14 mouse cellular contexts compared by ENCODE assay signal in the genomic region with DNA sequence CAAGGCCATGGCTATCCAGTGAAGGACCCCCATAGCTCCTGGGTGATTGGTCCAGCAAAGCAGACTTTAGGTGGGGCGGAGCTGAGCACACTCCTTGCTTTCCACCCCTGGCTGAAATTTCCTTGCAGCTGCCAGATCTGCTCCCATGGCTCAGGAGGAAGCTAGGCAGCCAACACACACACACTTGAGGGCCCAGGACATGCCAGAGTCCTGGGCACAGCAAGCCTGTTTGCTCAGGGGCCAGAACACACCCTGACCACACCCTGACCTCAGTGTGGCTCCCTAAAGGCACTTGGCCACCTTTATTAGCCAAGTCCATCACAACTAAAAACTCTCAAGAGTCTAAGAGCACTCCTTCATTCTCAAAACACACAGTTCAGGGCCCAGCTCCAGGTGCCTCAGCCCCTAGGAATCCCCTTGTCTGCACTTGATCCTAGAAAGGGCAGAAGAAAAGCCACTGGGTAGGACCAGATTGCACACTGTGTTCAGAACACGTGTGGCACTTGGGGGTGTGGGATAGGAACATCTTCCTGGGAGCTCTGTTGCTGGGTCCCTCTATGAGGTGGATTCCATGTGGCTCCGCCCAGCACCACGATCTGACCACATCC. TPM values are rescaled to one million over a fixed set of nuclear protein-coding genes. Genes with fewer than 3 reads are reported as not detected.
A peak's percentile ranks its signal among the peaks of the same experiment; 100 is the strongest.
DNase-seq lines count a peak whose midpoint lies in the region; ATAC-seq lines count a peak whose summit lies in the region.
"Had no signal": no experiment of that assay in that cellular context is flagged by ENCODE, and none has a peak within 500 bp of the region (broad histone marks: within the 10 kb centered on the region; RNA-seq: fewer than 3 reads in every experiment).

No protein-coding gene starts in this region.

- no peak overlapping the region for H3K4me3 ChIP-seq in kidney, embryonic 14.5 days (ENCODE audit: low read length)
- H3K4me3 ChIP-seq in embryonic facial prominence, embryonic 14.5 days (ENCODE audit: low read depth, low read length): no peak overlapping the region
- H3K4me3 ChIP-seq: erythroblast, embryonic 14.5 days; hindbrain, embryonic 10.5 days; midbrain, embryonic 12.5 days had no signal

- ATAC-seq in kidney, embryonic 14.5 days (ENCODE audit: low FRiP score, low TSS enrichment): no peak
- peak; percentile 15; the same call in 1 of the 2 replicates for ATAC-seq in embryonic facial prominence, embryonic 14.5 days (ENCODE audit: low read depth)
- ATAC-seq: activated CD4-positive, CD25-positive, alpha-beta regulatory T cell, adult 4 months had no signal

- no peak overlapping the region for H3K27ac ChIP-seq in kidney, embryonic 14.5 days (ENCODE audit: low read depth, low read length)
- H3K27ac ChIP-seq in embryonic facial prominence, embryonic 14.5 days (replicated peaks; ENCODE audit: low read depth, low read length): peak overlapping the region; percentile 39; the same call in 1 of the 2 replicates
- H3K27ac ChIP-seq: midbrain, embryonic 12.5 days had no signal

- no peak overlapping the region for H3K4me2 ChIP-seq in kidney, embryonic 14.5 days (replicated peaks; ENCODE audit: low read depth, low read length)
- H3K4me2 ChIP-seq in embryonic facial prominence, embryonic 14.5 days (ENCODE audit: low read depth, low read length): no peak overlapping the region
- H3K4me2 ChIP-seq: midbrain, embryonic 12.5 days had no signal

- no peaks in the 10 kb centered on the region for H3K36me3 ChIP-seq in kidney, embryonic 14.5 days (ENCODE audit: control insufficient read depth, insufficient read depth, low read length)
- H3K36me3 ChIP-seq in embryonic facial prominence, embryonic 14.5 days (ENCODE audit: control insufficient read depth, insufficient read depth, low read length): no peaks in the 10 kb centered on the region
- H3K36me3 ChIP-seq: hindbrain, embryonic 10.5 days; midbrain, embryonic 12.5 days had no signal

- H3K27me3 ChIP-seq in kidney, embryonic 14.5 days (ENCODE audit: control insufficient read depth, insufficient read depth, low read length): no peaks in the 10 kb centered on the region
- H3K27me3 ChIP-seq in embryonic facial prominence, embryonic 14.5 days (replicated peaks; ENCODE audit: control insufficient read depth, insufficient read depth, low read length): no peaks in the 10 kb centered on the region
- H3K27me3 ChIP-seq: midbrain, embryonic 12.5 days had no signal

- H3K9ac ChIP-seq in kidney, embryonic 14.5 days (ENCODE audit: low read depth, low read length): 0 out of 2 replicates have a peak overlapping the region, but pooled peaks have one; percentile 1
- no peak overlapping the region for H3K9ac ChIP-seq in embryonic facial prominence, embryonic 14.5 days (ENCODE audit: low read depth, low read length)
- H3K9ac ChIP-seq: midbrain, embryonic 12.5 days had no signal

- DNase-seq in kidney, postnatal 14 days: no peak
- DNase-seq in embryonic facial prominence, embryonic 14.5 days (ENCODE audit: low spot score): no peak
- DNase-seq in gastrocnemius, postnatal 14 days: peak; percentile 35
- DNase-seq in lung, postnatal 36 days: peak; percentile 90
- DNase-seq in cerebellum, postnatal 10 days: no peak
- DNase-seq in B cell, adult 2 months: no peak
- DNase-seq: kidney, adult 8-10 months; layer of hippocampus, postnatal 36 days; thymus, postnatal 14 days had no signal

- WGBS in kidney, embryonic 14.5 days: 79% methylated on average over 4 of the region's 4 CpGs
- 82% methylated on average over 4 of the region's 4 CpGs for WGBS in embryonic facial prominence, embryonic 14.5 days

- intact Hi-C loops in gastrocnemius, postnatal 14 days (cut with DNase I; ENCODE audit: low total_unique reads): no loop called here

- peaks cover 15% of the 10 kb centered on the region for H3K4me1 ChIP-seq in kidney, embryonic 14.5 days (ENCODE audit: control insufficient read depth, insufficient read depth, low read length)
- H3K4me1 ChIP-seq in embryonic facial prominence, embryonic 14.5 days (ENCODE audit: control insufficient read depth, insufficient read depth, low read length): peaks cover 17% of the 10 kb centered on the region

- H3K9me3 ChIP-seq in kidney, embryonic 14.5 days (ENCODE audit: control insufficient read depth, low read length): no peaks in the 10 kb centered on the region
- no peaks in the 10 kb centered on the region for H3K9me3 ChIP-seq in embryonic facial prominence, embryonic 14.5 days (ENCODE audit: control insufficient read depth, low read length)
- H3K9me3 ChIP-seq: hindbrain, embryonic 10.5 days; midbrain, embryonic 12.5 days had no signal

RNA-seq across cellular contexts. Expression of a gene that starts 41.7 kb away (rescaled TPM):
- polyA plus RNA-seq in kidney, embryonic 14.5 days (2014; fragmentation: Nextera tagmentation; extraction: Ambion mirVana): 16.8 and 17.3 TPM in 2 replicates
- 25.1 and 27.8 TPM in 2 replicates for polyA plus RNA-seq in embryonic facial prominence, embryonic 14.5 days (2014; fragmentation: Nextera tagmentation; extraction: Ambion mirVana)
- total RNA-seq in gastrocnemius, postnatal 14 days (2021): 10 to 100 TPM; 18.1 to 18.6 TPM

Comparison
In these comparisons a context has a peak if more than half of its experiments do, and no peak if none do; other contexts are left out.
1. DNase-seq: peak in gastrocnemius, postnatal 14 days (single experiment) and lung, postnatal 36 days (single experiment); none in kidney, postnatal 14 days (single experiment), embryonic facial prominence, embryonic 14.5 days (single experiment), cerebellum, postnatal 10 days (0 of 2) and B cell, adult 2 months (0 of 2).